Mouse (Mus musculus) limb, embryonic 13.5 days (tissue): ENCODE measurements around the gene Glp1r. TPM values are rescaled to one million over a fixed set of nuclear protein-coding genes. Genes with fewer than 3 reads are reported as not detected.
A peak's percentile ranks its signal among the peaks of the same experiment; 100 is the strongest.

Source experiments
- ATAC-seq: fragments of 200-750 bp; cut with Nextera tagmentation; 2 replicates; pipeline ENCODE4 v1.8.0; 2017; ENCODE audit warnings: low read depth, moderate number of reproducible peaks, moderate TSS enrichment; ENCODE audit not compliant: low FRiP score
- H3K27ac ChIP-seq: fragments of 300-500 bp; sonication (generic); 2 replicates; pipeline ENCODE4 v1.5.1; 2015; ENCODE audit warnings: inconsistent platforms, mild to moderate bottlenecking, moderate library complexity
- H3K27me3 ChIP-seq: fragments of 300-500 bp; sonication (generic); 2 replicates; pipeline ENCODE4 v1.6.1; 2015; ENCODE audit warnings: mild to moderate bottlenecking, inconsistent platforms
- H3K36me3 ChIP-seq: fragments of 300-500 bp; sonication (generic); 2 replicates; pipeline ENCODE4 v1.6.1; 2015; ENCODE audit warnings: inconsistent platforms, mild to moderate bottlenecking, moderate library complexity
- H3K4me1 ChIP-seq: fragments of 300-500 bp; sonication (generic); 2 replicates; pipeline ENCODE4 v1.6.1; 2015; ENCODE audit warnings: inconsistent platforms
- H3K4me2 ChIP-seq: fragments of 300-500 bp; sonication (generic); replicated peaks from 2 replicates; pipeline ENCODE4 v1.6.1; 2015; ENCODE audit warnings: inconsistent platforms, mild to moderate bottlenecking, moderate library complexity
- H3K4me3 ChIP-seq: fragments of 300-500 bp; sonication (generic); 2 replicates; pipeline ENCODE4 v1.5.1; 2015; ENCODE audit warnings: moderate library complexity, mild to moderate bottlenecking, inconsistent platforms
- H3K9ac ChIP-seq: fragments of 300-500 bp; sonication (generic); 2 replicates; pipeline ENCODE4 v1.6.1; 2015; ENCODE audit warnings: mild to moderate bottlenecking, inconsistent platforms
- H3K9me3 ChIP-seq: fragments of 300-500 bp; sonication (generic); 2 replicates; pipeline ENCODE4 v1.6.1; 2016; ENCODE audit warnings: inconsistent platforms
- WGBS: fragments of 180-500 bp; shearing (Covaris S2); methylation state at CpG from one replicate; pipeline ENCODE4 v1.1.7; 2015; 5-methylcytosine and 5-hydroxymethylcytosine counted together
- polyA plus RNA-seq: library from polyadenylated mRNA; unstranded; fragments of >200 nt; fragmentation: Nextera tagmentation; extraction: Ambion mirVana; gene quantifications from 2 replicates; pipeline ENCODE4 v1.2.1, GENCODE M21; 2015

Glp1r gene
- not detected in 2 replicates for polyA plus RNA-seq

DNA sequence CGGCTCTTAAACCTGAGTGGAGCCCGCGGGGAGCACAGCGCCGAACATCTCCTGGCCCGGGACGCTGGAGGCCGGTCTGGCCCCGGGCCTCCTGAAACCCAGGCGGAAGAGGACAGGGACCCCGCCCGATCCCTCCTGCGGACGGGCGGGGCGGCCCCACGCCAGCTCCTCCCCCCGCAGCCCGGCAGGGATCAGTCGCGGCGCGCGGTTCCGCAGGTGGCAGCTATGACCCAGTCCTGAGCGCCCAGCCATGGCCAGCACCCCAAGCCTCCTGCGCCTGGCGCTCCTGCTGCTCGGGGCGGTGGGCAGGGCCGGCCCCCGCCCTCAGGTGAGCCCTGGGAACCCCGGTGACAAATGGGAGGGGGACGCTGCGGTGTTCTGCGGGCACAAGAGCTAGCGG, at the start of gene Glp1r:
Glp1r (plus strand) TSS at position 191 of the 400 bp plus-strand sequence.
- 0% methylated on average over 36 of the region's 37 CpGs for WGBS
- Histone ChIP-seq H3K27ac (no peak within 1 kb of the TSS), H3K9me3 (0 out of 2 replicates have a peak, but pooled peaks cover 3% of the 10 kb centered on the region), H3K4me2 (peak within 1 kb of the TSS; percentile 89), H3K36me3 (no peaks in the 10 kb centered on the region), H3K9ac (peak within 1 kb of the TSS; percentile 60), H3K4me1 (peaks cover 6% of the 10 kb centered on the region), H3K4me3 (peak within 1 kb of the TSS; percentile 50), H3K27me3 (peaks cover 93% of the 10 kb centered on the region)
- ATAC-seq: no peak

DNA sequence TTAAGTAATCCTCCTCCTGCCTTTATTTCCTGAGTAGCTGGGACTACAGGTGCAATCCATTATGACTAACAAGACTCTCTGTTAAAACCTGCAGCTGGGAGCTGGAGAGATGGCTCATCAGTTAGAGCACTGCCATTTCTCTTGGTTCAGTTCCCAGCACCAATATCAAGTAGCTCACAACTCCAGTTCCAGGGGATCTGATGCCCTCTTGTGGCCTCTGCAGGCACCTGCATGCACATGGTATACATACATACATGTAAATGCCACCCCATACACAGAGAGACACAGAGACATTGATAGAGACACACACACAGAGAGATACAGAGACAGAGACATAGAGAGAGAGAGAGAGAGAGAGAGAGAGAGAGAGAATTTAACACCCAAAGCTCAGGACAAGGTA, 49.3 kb upstream of the Glp1r start:
- Histone ChIP-seq H3K9ac (no peak overlapping the region), H3K4me3 (no peak overlapping the region), H3K36me3 (no peaks in the 10 kb centered on the region), H3K4me1 (no peaks in the 10 kb centered on the region), H3K27me3 (no peaks in the 10 kb centered on the region), H3K4me2 (no peak overlapping the region), H3K9me3 (no peaks in the 10 kb centered on the region), H3K27ac (no peak overlapping the region)
- ATAC-seq: no peak

GRCm38 (mm10) chr17:30857347-30857746, 44.3 kb upstream of the Glp1r start:
- 87% methylated on average over 5 of the region's 5 CpGs for WGBS
- Histone ChIP-seq H3K4me1 (peaks cover 8% of the 10 kb centered on the region), H3K27ac (no peak overlapping the region), H3K9ac (no peak overlapping the region), H3K9me3 (no peaks in the 10 kb centered on the region), H3K27me3 (no peaks in the 10 kb centered on the region), H3K4me2 (no peak overlapping the region), H3K4me3 (no peak overlapping the region), H3K36me3 (no peaks in the 10 kb centered on the region)
- no peak for ATAC-seq

GRCm38 (mm10) chr17:30858586-30859259, 42.9 kb upstream of the Glp1r start:
- no peak overlapping the region for H3K27ac ChIP-seq
- no peaks in the 10 kb centered on the region for H3K36me3 ChIP-seq
- H3K4me1 ChIP-seq: peaks cover 8% of the 10 kb centered on the region
- no peaks in the 10 kb centered on the region for H3K9me3 ChIP-seq
- H3K4me2 ChIP-seq: no peak overlapping the region
- no peak overlapping the region for H3K4me3 ChIP-seq
- no peak for ATAC-seq
- no peak overlapping the region for H3K9ac ChIP-seq
- WGBS: 71% methylated on average over 11 of the region's 11 CpGs
- H3K27me3 ChIP-seq: no peaks in the 10 kb centered on the region

DNA sequence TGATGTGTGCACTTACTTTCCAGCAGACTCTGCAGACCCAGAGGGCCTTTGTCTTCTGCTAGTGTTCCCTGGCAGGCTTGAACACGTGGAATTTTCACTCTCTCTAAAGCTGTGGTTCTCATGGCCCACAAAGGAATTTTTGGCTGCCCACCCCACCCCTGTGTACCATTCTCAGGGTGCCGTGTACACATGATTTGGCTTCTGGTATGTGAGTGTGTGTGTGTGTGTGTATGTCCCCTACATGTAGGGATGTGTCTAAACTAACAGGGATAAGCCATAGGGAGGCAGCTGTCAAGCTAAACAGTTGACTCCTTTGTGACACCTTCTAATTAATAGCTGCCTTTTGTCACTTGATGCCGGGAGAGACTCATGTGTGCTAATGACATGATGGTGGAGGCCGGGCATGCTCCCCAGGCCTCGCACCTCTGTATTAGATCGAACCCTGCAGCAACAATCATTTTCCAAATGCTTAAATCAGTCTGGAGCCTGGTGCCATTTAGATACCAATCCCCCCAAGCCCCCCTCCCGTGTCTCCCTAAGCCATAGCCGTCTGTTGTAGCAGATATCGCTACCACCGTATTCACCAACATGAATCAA, 41.5 kb upstream of the Glp1r start:
- Histone ChIP-seq H3K4me3 (no peak overlapping the region), H3K36me3 (no peaks in the 10 kb centered on the region), H3K4me1 (peaks cover 8% of the 10 kb centered on the region), H3K9me3 (no peaks in the 10 kb centered on the region), H3K4me2 (no peak overlapping the region), H3K27ac (no peak overlapping the region), H3K27me3 (no peaks in the 10 kb centered on the region), H3K9ac (no peak overlapping the region)
- no peak for ATAC-seq
- 32% methylated on average over 10 of the region's 10 CpGs for WGBS

DNA sequence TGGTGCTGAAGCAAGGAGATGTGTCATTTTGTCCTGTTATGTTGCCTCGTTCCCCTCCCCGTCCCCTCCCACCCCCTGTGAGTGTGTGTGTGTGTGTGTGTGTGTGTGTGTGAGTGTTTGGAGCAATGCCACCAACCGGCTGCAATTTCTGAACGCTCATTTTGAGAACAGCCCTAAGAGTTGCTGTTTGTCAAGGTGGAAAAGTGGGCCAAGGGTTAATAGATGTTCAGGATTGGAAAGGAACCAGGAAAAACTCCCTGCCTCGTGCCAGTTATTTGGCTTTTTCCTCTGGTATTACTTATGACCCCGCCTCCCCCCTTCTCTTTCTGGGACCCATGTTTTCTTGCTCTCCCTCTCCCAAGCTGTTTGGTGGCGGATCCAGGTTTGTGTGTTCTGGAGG, 41.0 kb upstream of the Glp1r start:
- peaks cover 8% of the 10 kb centered on the region for H3K4me1 ChIP-seq
- no peak overlapping the region for H3K4me3 ChIP-seq
- H3K9ac ChIP-seq: no peak overlapping the region
- no peaks in the 10 kb centered on the region for H3K36me3 ChIP-seq
- H3K27me3 ChIP-seq: no peaks in the 10 kb centered on the region
- WGBS: 50% methylated on average over 7 of the region's 7 CpGs
- H3K27ac ChIP-seq: no peak overlapping the region
- no peak for ATAC-seq
- H3K9me3 ChIP-seq: no peaks in the 10 kb centered on the region
- H3K4me2 ChIP-seq: no peak overlapping the region

GRCm38 (mm10) chr17:30866281-30866680, 35.3 kb upstream of the Glp1r start:
- H3K36me3 ChIP-seq: no peaks in the 10 kb centered on the region
- no peaks in the 10 kb centered on the region for H3K9me3 ChIP-seq
- ATAC-seq: no peak
- H3K9ac ChIP-seq: no peak overlapping the region
- WGBS: 65% methylated on average over 8 of the region's 8 CpGs
- H3K4me1 ChIP-seq: no peaks in the 10 kb centered on the region
- no peaks in the 10 kb centered on the region for H3K27me3 ChIP-seq
- no peak overlapping the region for H3K4me3 ChIP-seq
- H3K4me2 ChIP-seq: no peak overlapping the region
- H3K27ac ChIP-seq: no peak overlapping the region

DNA sequence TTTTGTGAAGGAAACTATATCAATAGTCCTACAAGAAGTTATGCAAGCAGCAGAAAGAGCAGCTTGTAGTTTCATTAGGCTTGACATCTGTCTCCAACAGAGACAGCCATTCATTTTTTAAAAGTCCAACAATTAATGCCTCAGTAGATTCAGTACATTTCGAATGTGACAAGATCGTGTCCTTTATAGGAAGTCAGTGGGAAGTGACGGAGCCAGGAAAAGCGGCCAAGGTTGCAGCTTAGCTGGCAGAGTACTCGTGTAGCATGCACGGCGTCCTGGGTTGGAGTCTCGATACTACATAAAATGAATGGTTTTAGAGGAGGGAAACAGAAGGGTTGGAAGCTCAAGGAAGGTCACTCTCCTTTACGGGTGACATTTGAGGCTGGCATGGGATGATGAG, 34.7 kb upstream of the Glp1r start:
- Histone ChIP-seq H3K4me2 (no peak overlapping the region), H3K4me1 (no peaks in the 10 kb centered on the region), H3K27me3 (no peaks in the 10 kb centered on the region), H3K36me3 (no peaks in the 10 kb centered on the region), H3K9ac (no peak overlapping the region), H3K4me3 (no peak overlapping the region), H3K9me3 (no peaks in the 10 kb centered on the region), H3K27ac (no peak overlapping the region)
- 89% methylated on average over 9 of the region's 9 CpGs for WGBS
- ATAC-seq: no peak

- no peak overlapping the region for H3K4me2 ChIP-seq
- H3K9ac ChIP-seq: no peak overlapping the region
- H3K27ac ChIP-seq: no peak overlapping the region
- 36% methylated on average over 10 of the region's 10 CpGs for whole genome bisulfite sequencing
- H3K4me3 ChIP-seq: no peak overlapping the region
- H3K9me3 ChIP-seq: 0 out of 2 replicates have a peak, but pooled peaks cover 5% of the 10 kb centered on the region
- no peaks in the 10 kb centered on the region for H3K36me3 ChIP-seq
- ATAC-seq: no peak
- H3K27me3 ChIP-seq: no peaks in the 10 kb centered on the region
- no peaks in the 10 kb centered on the region for H3K4me1 ChIP-seq
Measured at GRCm38 (mm10) chr17:30871040-30871439, 30.6 kb upstream of the Glp1r start.

GRCm38 (mm10) chr17:30874276-30874675, 27.3 kb upstream of the Glp1r start:
- Histone ChIP-seq H3K27ac (no peak overlapping the region), H3K4me1 (no peaks in the 10 kb centered on the region), H3K4me3 (no peak overlapping the region), H3K36me3 (no peaks in the 10 kb centered on the region), H3K9me3 (0 out of 2 replicates have a peak, but pooled peaks cover 5% of the 10 kb centered on the region), H3K4me2 (no peak overlapping the region), H3K27me3 (no peaks in the 10 kb centered on the region), H3K9ac (no peak overlapping the region)
- no peak for ATAC-seq
- WGBS: 55% methylated on average over 15 of the region's 15 CpGs

- ATAC-seq: no peak
- H3K36me3 ChIP-seq: no peaks in the 10 kb centered on the region
- no peak overlapping the region for H3K4me2 ChIP-seq
- no peak overlapping the region for H3K9ac ChIP-seq
- H3K4me3 ChIP-seq: no peak overlapping the region
- 0 out of 2 replicates have a peak, but pooled peaks cover 5% of the 10 kb centered on the region for H3K9me3 ChIP-seq
- 77% methylated on average over 7 of the region's 7 CpGs for WGBS
- H3K27ac ChIP-seq: no peak overlapping the region
- no peaks in the 10 kb centered on the region for H3K4me1 ChIP-seq
- H3K27me3 ChIP-seq: peaks cover 7% of the 10 kb centered on the region
Measured at GRCm38 (mm10) chr17:30877456-30877855, 24.2 kb upstream of the Glp1r start.

GRCm38 (mm10) chr17:30878626-30879025, 23.0 kb upstream of the Glp1r start:
- Histone ChIP-seq H3K4me3 (no peak overlapping the region), H3K4me2 (no peak overlapping the region), H3K27me3 (peaks cover 14% of the 10 kb centered on the region), H3K9me3 (0 out of 2 replicates have a peak, but pooled peaks cover 5% of the 10 kb centered on the region), H3K9ac (no peak overlapping the region), H3K36me3 (no peaks in the 10 kb centered on the region), H3K4me1 (no peaks in the 10 kb centered on the region), H3K27ac (no peak overlapping the region)
- WGBS: 54% methylated on average over 6 of the region's 6 CpGs
- no peak for ATAC-seq

- Histone ChIP-seq H3K27me3 (peaks cover 14% of the 10 kb centered on the region), H3K27ac (no peak overlapping the region), H3K4me3 (no peak overlapping the region), H3K36me3 (no peaks in the 10 kb centered on the region), H3K4me1 (no peaks in the 10 kb centered on the region), H3K4me2 (no peak overlapping the region), H3K9ac (no peak overlapping the region), H3K9me3 (no peaks in the 10 kb centered on the region)
- WGBS: 81% methylated on average over 3 of the region's 3 CpGs
- ATAC-seq: no peak
Measured at GRCm38 (mm10) chr17:30880391-30880790, 21.2 kb upstream of the Glp1r start.
